Mouse (Mus musculus): ENCODE results near the gene Plod3.

- TF ChIP-seq CTCF (IDR thresholded peaks at IDR 0.05; ENCODE audit: low read depth) (no peak), EP300 (IDR thresholded peaks at IDR 0.05; ENCODE audit: low read depth) (no peak)
These were observed 49.4 kb downstream of the Plod3 start for GRCm38 (mm10) chr5:137036211-137036610.
